Mouse (Mus musculus) stomach, postnatal 0 days (tissue): ENCODE data around the gene Syt7. TPM values are rescaled to one million over a fixed set of nuclear protein-coding genes. Genes with fewer than 3 reads are reported as not detected.

ENCODE experiments used
- ATAC-seq: fragments of 200-750 bp; cut with Nextera tagmentation; 2 replicates; pipeline ENCODE4 v1.8.0; 2017; ENCODE audit not compliant: low FRiP score, low TSS enrichment
- DNase-seq: peaks from one replicate; pipeline ENCODE4 v3.0.0-alpha.2; 2016; ENCODE audit warnings: low spot score
- H3K27ac ChIP-seq: fragments of 300-500 bp; sonication (generic); replicated peaks from 2 replicates; pipeline ENCODE4 v1.5.1; 2014; ENCODE audit warnings: mild to moderate bottlenecking, control low read depth
- H3K27me3 ChIP-seq: fragments of 300-500 bp; sonication (generic); 2 replicates; pipeline ENCODE4 v1.6.1; 2014; ENCODE audit warnings: low read length; ENCODE audit not compliant: control insufficient read depth, insufficient read depth
- H3K36me3 ChIP-seq: fragments of 300-500 bp; sonication (generic); 2 replicates; pipeline ENCODE4 v1.6.1; 2014; ENCODE audit warnings: low read length, mixed read lengths; ENCODE audit not compliant: control insufficient read depth, insufficient read depth
- H3K4me1 ChIP-seq: fragments of 300-500 bp; sonication (generic); replicated peaks from 2 replicates; pipeline ENCODE4 v1.6.1; 2014; ENCODE audit warnings: antibody characterized with exemption; ENCODE audit not compliant: control insufficient read depth, insufficient read depth
- H3K4me2 ChIP-seq: fragments of 300-500 bp; sonication (generic); replicated peaks from 2 replicates; pipeline ENCODE4 v1.6.1; 2014; ENCODE audit warnings: low read depth, mild to moderate bottlenecking, control low read depth, moderate library complexity
- H3K4me3 ChIP-seq: fragments of 300-500 bp; sonication (generic); 2 replicates; pipeline ENCODE4 v1.5.1; 2014; ENCODE audit warnings: low read depth, low read length, control low read depth
- H3K9ac ChIP-seq: fragments of 300-500 bp; sonication (generic); 2 replicates; pipeline ENCODE4 v1.6.1; 2014; ENCODE audit warnings: mild to moderate bottlenecking, low read length, control low read depth, mixed read lengths
- H3K9me3 ChIP-seq: fragments of 300-500 bp; sonication (generic); 2 replicates; pipeline ENCODE4 v1.6.1; 2016; ENCODE audit warnings: low read length; ENCODE audit not compliant: control insufficient read depth
- CTCF ChIP-seq: IDR thresholded peaks from 2 replicates; pipeline ENCODE4 v1.5.1; 2016; ENCODE audit warnings: antibody characterized with exemption, low read depth, mild to moderate bottlenecking, moderate library complexity
- EP300 ChIP-seq: optimal IDR thresholded peaks from 2 replicates; pipeline ENCODE3; 2016; ENCODE audit warnings: antibody characterized with exemption
- WGBS: fragments of 180-500 bp; shearing (Covaris S2); extraction: QIAGEN DNeasy Blood & Tissue Kit; methylation state at CpG from one replicate; pipeline ENCODE4 v1.1.7; 2014; 5-methylcytosine and 5-hydroxymethylcytosine counted together
- polyA plus RNA-seq: library from polyadenylated mRNA; unstranded; fragments of >200 nt; fragmentation: Nextera tagmentation; extraction: Ambion mirVana; gene quantifications from 2 replicates; pipeline ENCODE4 v1.2.1, GENCODE M21; 2015

Gene Syt7
- polyA plus RNA-seq = 2.7 and 4.3 TPM in 2 replicates

DNA sequence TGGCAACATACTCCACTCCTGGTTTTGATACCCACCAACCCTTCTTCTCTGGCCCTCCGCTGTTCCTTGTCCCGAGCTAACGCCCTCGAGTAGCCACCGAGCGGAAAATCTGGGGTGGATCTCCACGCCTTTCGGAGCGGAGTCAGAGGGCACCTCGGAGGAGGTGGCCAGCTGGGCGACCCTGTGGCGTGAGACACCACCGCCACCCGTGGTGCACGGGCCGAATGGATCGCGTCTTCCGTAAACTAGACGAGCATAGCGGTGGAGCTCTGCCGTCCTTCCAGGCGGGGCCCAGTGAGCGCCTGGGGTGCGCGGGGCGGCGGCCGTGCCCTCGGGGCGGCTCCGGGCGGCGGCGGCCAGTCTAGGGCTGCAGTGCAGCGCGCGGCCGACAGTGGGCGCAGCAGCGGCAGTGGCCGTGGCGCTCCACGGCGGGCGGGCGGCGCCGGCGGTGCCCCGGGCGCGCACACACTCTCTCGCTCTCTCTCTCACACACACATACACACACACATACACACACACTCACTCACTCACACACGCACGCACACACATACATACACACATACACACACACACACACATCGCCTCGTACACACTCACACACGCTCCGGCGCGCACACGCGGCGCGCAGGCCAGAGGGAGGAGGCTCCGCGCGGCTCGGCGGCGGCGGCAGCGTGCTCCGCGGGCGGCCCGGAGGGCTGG lies at the start of gene Syt7:
Gene Syt7 (plus strand): TSS at position 476 of the 699 bp plus-strand sequence.
- WGBS = under 1% methylated on average over 41 of the region's 78 CpGs
- H3K36me3 ChIP-seq = no peaks in the 10 kb centered on the region
- H3K4me1 ChIP-seq = no peaks in the 10 kb centered on the region
- peak within 1 kb of the TSS; percentile 51 for H3K4me3 ChIP-seq
- peak within 1 kb of the TSS; percentile 62 for H3K9ac ChIP-seq
- no peak for TF ChIP-seq EP300
- peak; percentile 57 for TF ChIP-seq CTCF
- H3K27me3 ChIP-seq = no peaks in the 10 kb centered on the region; the same call in 1 of the 2 replicates
- H3K9me3 ChIP-seq = no peaks in the 10 kb centered on the region
- H3K27ac ChIP-seq = no peak within 1 kb of the TSS
- ATAC-seq = peak; percentile 89
- peak; percentile 95 for DNase-seq
- peak within 1 kb of the TSS; percentile 89 for H3K4me2 ChIP-seq

DNA sequence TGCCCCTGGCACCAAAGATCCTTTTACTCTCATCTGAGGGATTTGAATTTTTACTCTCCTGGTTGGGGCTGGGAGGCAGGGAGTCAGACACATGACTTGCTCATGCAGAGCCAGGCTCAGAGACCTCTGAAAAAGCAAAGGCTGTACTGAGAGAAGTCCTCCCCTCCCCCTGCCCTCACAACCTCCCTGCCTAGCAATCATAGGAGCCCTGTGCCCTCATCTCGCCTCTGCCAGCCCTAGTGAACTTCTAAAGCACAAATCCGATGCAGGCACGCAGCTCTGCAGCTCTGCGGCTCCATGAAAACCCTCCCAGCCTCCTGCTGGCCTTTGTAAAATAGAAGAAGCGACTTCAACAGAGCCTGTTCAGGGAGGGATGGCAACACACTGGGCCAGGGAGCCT lies 49.6 kb upstream of the Syt7 start:
- 31% methylated on average over 5 of the region's 5 CpGs for WGBS
- ATAC-seq (no peak), DNase-seq (no peak)
- no peaks in the 10 kb centered on the region for H3K9me3 ChIP-seq
- no peaks in the 10 kb centered on the region for H3K36me3 ChIP-seq
- no peak overlapping the region for H3K9ac ChIP-seq
- no peaks in the 10 kb centered on the region for H3K27me3 ChIP-seq
- H3K27ac ChIP-seq = no peak overlapping the region
- no peaks in the 10 kb centered on the region for H3K4me1 ChIP-seq
- H3K4me2 ChIP-seq = no peak overlapping the region
- no peak overlapping the region for H3K4me3 ChIP-seq
- TF ChIP-seq CTCF (no peak), EP300 (no peak)

DNA sequence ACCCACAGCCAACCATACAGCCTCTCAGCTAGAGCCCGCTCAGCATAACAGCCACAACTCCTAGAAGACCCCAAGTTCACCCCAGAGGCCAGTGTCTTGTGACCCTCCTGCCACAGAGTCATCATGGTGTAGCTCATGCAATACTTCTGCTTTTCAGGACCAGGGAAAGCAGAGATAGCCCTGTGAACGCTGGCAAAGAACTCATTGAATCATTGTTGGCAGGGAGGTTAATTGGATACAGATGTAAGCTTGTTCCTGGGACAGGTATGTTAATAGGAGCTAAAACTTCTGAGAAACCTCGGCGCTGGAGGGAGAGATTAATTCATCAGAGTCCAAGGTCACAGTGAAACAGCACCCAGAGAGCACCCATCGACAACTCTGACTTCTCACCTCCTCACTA lies 48.2 kb upstream of the Syt7 start:
- ATAC-seq = no peak
- H3K4me1 ChIP-seq = no peaks in the 10 kb centered on the region
- DNase-seq = no peak

DNA sequence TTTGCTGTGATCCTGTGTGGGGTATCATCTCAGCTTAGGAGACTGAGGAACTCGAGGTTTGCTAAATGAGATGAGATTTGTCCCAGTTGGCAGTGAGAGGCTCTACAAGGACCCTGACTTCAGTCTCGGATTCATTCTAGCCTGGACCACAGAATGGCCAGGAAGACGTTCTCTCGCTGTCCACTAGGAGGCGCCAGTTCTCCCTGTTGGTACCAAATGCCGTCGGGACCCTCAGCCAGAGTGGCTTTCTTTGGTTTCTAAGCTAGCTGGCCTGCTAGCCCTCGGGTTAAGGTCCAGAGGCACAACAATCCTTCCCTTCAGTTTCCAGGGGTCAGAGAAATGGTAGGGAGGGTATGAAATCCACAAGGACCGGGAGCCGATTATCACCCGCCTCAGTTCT lies 47.7 kb upstream of the Syt7 start:
- WGBS = 18% methylated on average over 11 of the region's 11 CpGs
- DNase-seq = peak; percentile 61
- no peak for TF ChIP-seq EP300
- peak; percentile 86 for TF ChIP-seq CTCF
- Histone ChIP-seq H3K9me3 (no peaks in the 10 kb centered on the region), H3K36me3 (no peaks in the 10 kb centered on the region), H3K4me1 (no peaks in the 10 kb centered on the region), H3K27ac (no peak overlapping the region), H3K4me3 (no peak overlapping the region), H3K9ac (no peak overlapping the region), H3K4me2 (no peak overlapping the region), H3K27me3 (no peaks in the 10 kb centered on the region)
- no peak for ATAC-seq

More for the DNA sequence above, 48.2 kb upstream of the Syt7 start:
- Histone ChIP-seq H3K9ac (no peak overlapping the region), H3K9me3 (no peaks in the 10 kb centered on the region), H3K4me2 (no peak overlapping the region), H3K4me3 (no peak overlapping the region), H3K27me3 (no peaks in the 10 kb centered on the region), H3K36me3 (no peaks in the 10 kb centered on the region), H3K27ac (no peak overlapping the region)
- TF ChIP-seq CTCF (no peak), EP300 (no peak)
- 44% methylated on average over 5 of the region's 5 CpGs for WGBS

DNA sequence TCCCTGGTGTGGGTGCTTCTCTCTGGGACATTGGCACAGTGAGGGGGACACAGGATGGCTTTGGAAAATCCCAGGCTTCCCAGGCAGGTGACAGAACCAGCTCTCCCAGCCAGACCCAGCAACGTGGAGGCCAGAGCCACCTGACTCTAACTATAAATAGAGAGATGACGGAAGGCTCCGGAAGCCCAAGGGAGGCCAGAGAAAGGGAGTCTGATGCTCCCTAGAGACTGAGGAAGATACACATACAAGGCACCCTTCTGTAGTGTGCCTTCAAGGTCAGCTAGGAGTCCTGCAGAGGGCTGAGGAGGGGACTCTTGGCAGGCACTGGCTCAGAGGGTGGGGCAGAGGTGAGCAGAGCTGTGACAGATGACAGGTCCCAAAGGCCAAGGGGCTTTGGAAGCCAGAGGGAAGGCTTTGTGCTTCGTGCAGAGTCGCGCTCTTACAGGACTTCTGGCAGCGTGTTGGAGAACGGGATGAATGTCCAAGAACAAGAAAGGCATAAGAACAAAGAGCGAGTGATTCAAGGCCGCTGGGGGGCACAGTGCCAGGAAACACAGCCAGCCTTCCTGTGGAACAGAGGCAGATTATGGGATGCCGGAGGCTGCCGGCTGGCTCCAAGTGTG lies 47.0 kb upstream of the Syt7 start:
- ATAC-seq = no peak
- Histone ChIP-seq H3K27me3 (no peaks in the 10 kb centered on the region), H3K4me3 (no peak overlapping the region), H3K4me2 (no peak overlapping the region), H3K9ac (no peak overlapping the region), H3K4me1 (no peaks in the 10 kb centered on the region), H3K36me3 (no peaks in the 10 kb centered on the region), H3K27ac (no peak overlapping the region), H3K9me3 (no peaks in the 10 kb centered on the region)
- peak; percentile 56 for DNase-seq
- TF ChIP-seq EP300 (no peak), CTCF (0 out of 2 replicates have a peak, but pooled peaks have one; percentile 20)
- 25% methylated on average over 12 of the region's 12 CpGs for WGBS

DNA sequence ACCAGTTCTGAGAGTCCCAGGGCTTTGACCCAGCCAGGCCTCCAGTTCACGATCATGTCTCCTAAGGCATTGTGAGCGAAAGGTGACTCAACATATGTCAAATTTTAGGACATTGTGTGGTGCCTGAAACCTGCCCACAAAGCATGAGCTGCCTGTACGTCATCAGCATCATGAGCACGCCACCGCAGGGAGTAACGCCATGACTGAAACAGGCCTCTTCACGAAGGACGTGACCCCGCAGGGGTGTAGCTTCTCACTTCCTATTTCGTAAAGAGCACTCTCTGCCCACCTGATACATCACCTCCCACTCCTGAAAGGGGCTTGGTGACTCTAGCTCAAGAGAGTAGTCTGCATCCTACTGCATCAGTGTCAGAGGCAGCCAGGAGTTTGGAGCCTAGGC lies 45.0 kb upstream of the Syt7 start:
- Histone ChIP-seq H3K27me3 (no peaks in the 10 kb centered on the region), H3K4me2 (no peak overlapping the region), H3K36me3 (no peaks in the 10 kb centered on the region), H3K27ac (no peak overlapping the region), H3K9me3 (no peaks in the 10 kb centered on the region), H3K4me3 (no peak overlapping the region), H3K4me1 (no peaks in the 10 kb centered on the region), H3K9ac (no peak overlapping the region)
- TF ChIP-seq CTCF (no peak), EP300 (no peak)
- ATAC-seq = no peak
- DNase-seq = no peak
- 71% methylated on average over 10 of the region's 10 CpGs for WGBS
